Mouse (Mus musculus) midbrain, embryonic 10.5 days (tissue): Measurements from ENCODE around the gene Esr2. TPM values are rescaled to one million over a fixed set of nuclear protein-coding genes. Genes with fewer than 3 reads are reported as not detected.

Experiments used
- DNase-seq: peaks from one replicate; pipeline ENCODE4 v3.0.0-alpha.2; 2017; ENCODE audit warnings: low spot score
- H3K27ac ChIP-seq: fragments of 300-500 bp; sonication (generic); replicated peaks from 2 replicates; pipeline ENCODE4 v1.5.1; 2016; ENCODE audit warnings: mild to moderate bottlenecking
- H3K27me3 ChIP-seq: fragments of 300-500 bp; sonication (generic); 2 replicates; pipeline ENCODE4 v1.6.1; 2016; ENCODE audit warnings: low read depth, mild to moderate bottlenecking; ENCODE audit not compliant: poor library complexity, severe bottlenecking
- H3K36me3 ChIP-seq: fragments of 300-500 bp; sonication (generic); 2 replicates; pipeline ENCODE4 v1.6.1; 2016; ENCODE audit warnings: mild to moderate bottlenecking, moderate library complexity
- H3K4me1 ChIP-seq: fragments of 300-500 bp; sonication (generic); 2 replicates; pipeline ENCODE4 v1.6.1; 2016
- H3K4me3 ChIP-seq: fragments of 300-500 bp; sonication (generic); 2 replicates; pipeline ENCODE4 v1.5.1; 2016; ENCODE audit warnings: mild to moderate bottlenecking, moderate library complexity
- H3K9me3 ChIP-seq: fragments of 300-500 bp; sonication (generic); replicated peaks from 2 replicates; pipeline ENCODE4 v1.6.1; 2016; ENCODE audit warnings: mild to moderate bottlenecking
- WGBS: fragments of 180-500 bp; shearing (Covaris S2); methylation state at CpG from one replicate; pipeline ENCODE4 v1.1.7; 2016; 5-methylcytosine and 5-hydroxymethylcytosine counted together
- polyA plus RNA-seq: library from polyadenylated mRNA; unstranded; fragments of >200 nt; fragmentation: Nextera tagmentation; extraction: Ambion mirVana; gene quantifications from 2 replicates; pipeline ENCODE4 v1.2.1, GENCODE M21; 2016

The Esr2 gene
- polyA plus RNA-seq, 1 experiment from 2014 or later: 0.06 TPM

- H3K4me1 ChIP-seq: no peaks in the 10 kb centered on the region
- H3K27me3 ChIP-seq: no peaks in the 10 kb centered on the region
- H3K27ac ChIP-seq: no peak overlapping the region
- peaks cover 9% of the 10 kb centered on the region; the same call in 1 of the 2 replicates for H3K9me3 ChIP-seq
- 75% methylated on average over 30 of the region's 30 CpGs for WGBS
- DNase-seq: no peak
- H3K4me3 ChIP-seq: no peak overlapping the region
- H3K36me3 ChIP-seq: peaks cover 99% of the 10 kb centered on the region
Observed at GRCm38 (mm10) chr12:76095117-76096035, 81.7 kb downstream of the Esr2 start.

GRCm38 (mm10) chr12:76093613-76094588, 83.2 kb downstream of the Esr2 start:
- no peak for DNase-seq
- no peaks in the 10 kb centered on the region for H3K4me1 ChIP-seq
- 93% methylated on average over 15 of the region's 15 CpGs for WGBS
- H3K4me3 ChIP-seq: no peak overlapping the region
- no peaks in the 10 kb centered on the region for H3K27me3 ChIP-seq
- no peak overlapping the region for H3K27ac ChIP-seq
- H3K36me3 ChIP-seq: peaks cover 99% of the 10 kb centered on the region
- H3K9me3 ChIP-seq: no peaks in the 10 kb centered on the region

- no peak for DNase-seq
- no peak overlapping the region for H3K27ac ChIP-seq
- no peak overlapping the region for H3K4me3 ChIP-seq
- H3K27me3 ChIP-seq: no peaks in the 10 kb centered on the region
- H3K4me1 ChIP-seq: no peaks in the 10 kb centered on the region
- 93% methylated on average over 11 of the region's 11 CpGs for WGBS
- H3K9me3 ChIP-seq: no peaks in the 10 kb centered on the region
- H3K36me3 ChIP-seq: peaks cover 99% of the 10 kb centered on the region
Observed at GRCm38 (mm10) chr12:76092789-76093466, 84.1 kb downstream of the Esr2 start.

- Histone ChIP-seq H3K36me3 (peaks cover 84% of the 10 kb centered on the region), H3K27me3 (no peaks in the 10 kb centered on the region), H3K9me3 (no peaks in the 10 kb centered on the region), H3K27ac (no peak overlapping the region), H3K4me1 (0 out of 2 replicates have a peak, but pooled peaks cover 4% of the 10 kb centered on the region), H3K4me3 (no peak overlapping the region)
- 86% methylated on average over 13 of the region's 13 CpGs for WGBS
- no peak for DNase-seq
Observed at GRCm38 (mm10) chr12:76087025-76087424, 90.0 kb downstream of the Esr2 start.

GRCm38 (mm10) chr12:76085956-76086905, 90.8 kb downstream of the Esr2 start:
- Histone ChIP-seq H3K4me1 (peaks cover 12% of the 10 kb centered on the region), H3K9me3 (no peaks in the 10 kb centered on the region), H3K4me3 (no peak overlapping the region), H3K27ac (no peak overlapping the region), H3K27me3 (no peaks in the 10 kb centered on the region), H3K36me3 (peaks cover 76% of the 10 kb centered on the region)
- 77% methylated on average over 15 of the region's 15 CpGs for WGBS
- no peak for DNase-seq

GRCm38 (mm10) chr12:76085066-76085465, 92.0 kb downstream of the Esr2 start:
- H3K4me3 ChIP-seq: no peak overlapping the region
- peaks cover 72% of the 10 kb centered on the region for H3K36me3 ChIP-seq
- no peak overlapping the region for H3K27ac ChIP-seq
- H3K9me3 ChIP-seq: no peaks in the 10 kb centered on the region
- no peaks in the 10 kb centered on the region for H3K27me3 ChIP-seq
- H3K4me1 ChIP-seq: peaks cover 19% of the 10 kb centered on the region
- 93% methylated on average over 9 of the region's 9 CpGs for WGBS
- no peak for DNase-seq

- H3K4me3 ChIP-seq: peak overlapping the region; percentile 42
- peaks cover 19% of the 10 kb centered on the region for H3K4me1 ChIP-seq
- peak overlapping the region; percentile 46 for H3K27ac ChIP-seq
- WGBS: 7% methylated on average over 22 of the region's 22 CpGs
- peak; percentile 58 for DNase-seq
- H3K27me3 ChIP-seq: no peaks in the 10 kb centered on the region
- no peaks in the 10 kb centered on the region for H3K9me3 ChIP-seq
- peaks cover 69% of the 10 kb centered on the region for H3K36me3 ChIP-seq
Observed at GRCm38 (mm10) chr12:76081557-76082211, 95.4 kb downstream of the Esr2 start.

- Histone ChIP-seq H3K9me3 (no peaks in the 10 kb centered on the region), H3K4me3 (peak overlapping the region; percentile 42), H3K4me1 (peaks cover 19% of the 10 kb centered on the region), H3K27ac (peak overlapping the region; percentile 46; the same call in 1 of the 2 replicates), H3K36me3 (peaks cover 69% of the 10 kb centered on the region), H3K27me3 (no peaks in the 10 kb centered on the region)
- no peak for DNase-seq
- WGBS: 42% methylated on average over 14 of the region's 14 CpGs
Observed at GRCm38 (mm10) chr12:76080876-76081556, 96.0 kb downstream of the Esr2 start.

GRCm38 (mm10) chr12:76073981-76074380, 103.1 kb downstream of the Esr2 start:
- H3K4me1 ChIP-seq: peaks cover 38% of the 10 kb centered on the region
- WGBS: 17% methylated on average over 7 of the region's 7 CpGs
- H3K27me3 ChIP-seq: no peaks in the 10 kb centered on the region
- peak overlapping the region; percentile 54 for H3K4me3 ChIP-seq
- no peak for DNase-seq
- peak overlapping the region; percentile 89 for H3K27ac ChIP-seq
- H3K9me3 ChIP-seq: no peaks in the 10 kb centered on the region
- peaks cover 48% of the 10 kb centered on the region for H3K36me3 ChIP-seq

- WGBS: 2% methylated on average over 13 of the region's 13 CpGs
- peak overlapping the region; percentile 54 for H3K4me3 ChIP-seq
- peaks cover 38% of the 10 kb centered on the region for H3K4me1 ChIP-seq
- no peaks in the 10 kb centered on the region for H3K27me3 ChIP-seq
- peak; percentile 51 for DNase-seq
- H3K9me3 ChIP-seq: no peaks in the 10 kb centered on the region
- peaks cover 41% of the 10 kb centered on the region for H3K36me3 ChIP-seq
- H3K27ac ChIP-seq: peak overlapping the region; percentile 89
Observed at GRCm38 (mm10) chr12:76073066-76073826, 103.8 kb downstream of the Esr2 start.
